Mouse (Mus musculus) myocyte (in vitro differentiated cells): ENCODE measurements around the gene Hid1. TPM values are rescaled to one million over a fixed set of nuclear protein-coding genes. Genes with fewer than 3 reads are reported as not detected.
"Not testable (repeated sequence)": the region's sequence is repeated elsewhere in the genome, so short reads cannot be mapped to it uniquely, and the experiment has no call there.

Source experiments
- H3K27me3 ChIP-seq: one replicate; pipeline ENCODE4 v1.6.1; 2011; ENCODE audit not compliant: control insufficient read depth, insufficient read depth, insufficient read length
- H3K36me3 ChIP-seq: one replicate; pipeline ENCODE4 v1.6.1; 2011; ENCODE audit not compliant: control insufficient read depth, insufficient read depth
- H3K4me2 ChIP-seq: one replicate; pipeline ENCODE4 v1.6.1; 2011; ENCODE audit warnings: low read depth, control low read depth
- H3K4me3 ChIP-seq: one replicate; pipeline ENCODE4 v1.5.1; 2011; ENCODE audit warnings: mild to moderate bottlenecking, control low read depth, moderate library complexity
- H3K79me2 ChIP-seq: one replicate; pipeline ENCODE4 v1.6.1; 2011; ENCODE audit not compliant: control insufficient read depth, insufficient read depth
- H3ac ChIP-seq: one replicate; pipeline ENCODE4 v1.6.1; 2011; ENCODE audit not compliant: control insufficient read depth, insufficient read length
- CEBPB ChIP-seq: IDR thresholded peaks from 2 replicates; pipeline ENCODE4 v1.6.1; 2011; ENCODE audit warnings: mild to moderate bottlenecking, moderate library complexity; ENCODE audit not compliant: poor library complexity, insufficient read depth, severe bottlenecking
- E2F4 ChIP-seq: IDR thresholded peaks from one replicate; pipeline ENCODE4 v1.6.1; 2011; ENCODE audit warnings: mild to moderate bottlenecking, control low read depth, moderate library complexity; ENCODE audit not compliant: insufficient read depth
- MAX ChIP-seq: IDR thresholded peaks from one replicate; pipeline ENCODE4 v1.6.1; 2011; ENCODE audit warnings: low read depth, mild to moderate bottlenecking, control low read depth
- MYOD1 ChIP-seq, 3 experiments: IDR thresholded peaks; one replicate each; pipeline ENCODE4 v1.6.1; 2011; ENCODE audit warnings: control low read depth in 2 of 3, low read depth in 2 of 3, mild to moderate bottlenecking in 2 of 3, moderate library complexity in 1 of 3; ENCODE audit not compliant: insufficient read length in 2 of 3, control insufficient read depth in 1 of 3
- MYOG ChIP-seq, 3 experiments: IDR thresholded peaks; one replicate each; pipeline ENCODE4 v1.6.1; 2011; ENCODE audit warnings: control low read depth in 2 of 3, low read depth in 2 of 3, mild to moderate bottlenecking in 2 of 3; ENCODE audit not compliant: insufficient read length in 2 of 3, control insufficient read depth in 1 of 3, insufficient read depth in 1 of 3
- POLR2A ChIP-seq: IDR thresholded peaks from one replicate; pipeline ENCODE4 v1.6.1; 2011; ENCODE audit warnings: low read depth, mild to moderate bottlenecking, control low read depth, moderate library complexity; ENCODE audit not compliant: insufficient read length
- POLR2AphosphoS2 ChIP-seq: IDR thresholded peaks from one replicate; pipeline ENCODE4 v1.6.1; 2011; ENCODE audit warnings: low read depth, control low read depth; ENCODE audit not compliant: insufficient read length
- REST ChIP-seq: IDR thresholded peaks from one replicate; pipeline ENCODE4 v1.6.1; 2011; ENCODE audit warnings: mild to moderate bottlenecking, control low read depth, moderate library complexity; ENCODE audit not compliant: insufficient read depth, insufficient read length
- SRF ChIP-seq: IDR thresholded peaks from one replicate; pipeline ENCODE4 v1.6.1; 2011; ENCODE audit warnings: low read depth; ENCODE audit not compliant: control insufficient read depth, insufficient read length
- TCF12 ChIP-seq: IDR thresholded peaks from one replicate; pipeline ENCODE4 v1.6.1; 2011; ENCODE audit warnings: mild to moderate bottlenecking, control low read depth; ENCODE audit not compliant: poor library complexity, insufficient read depth, severe bottlenecking
- TCF3 ChIP-seq: IDR thresholded peaks from one replicate; pipeline ENCODE4 v1.6.1; 2011; ENCODE audit warnings: low read depth, control low read depth; ENCODE audit not compliant: insufficient read length
- USF1 ChIP-seq: IDR thresholded peaks from one replicate; pipeline ENCODE4 v1.6.1; 2011; ENCODE audit warnings: low read depth, mild to moderate bottlenecking, control low read depth, moderate library complexity
- polyA plus RNA-seq: library from polyadenylated mRNA; unstranded; fragments of >200 nt; fragmentation: generic; extraction: Trizol; gene quantifications from one replicate; pipeline ENCODE4 v1.2.1, GENCODE M21; 2012; ENCODE audit warnings: missing spikeins

Hid1 gene
- polyA plus RNA-seq, 1 experiment: 63.1 TPM

DNA sequence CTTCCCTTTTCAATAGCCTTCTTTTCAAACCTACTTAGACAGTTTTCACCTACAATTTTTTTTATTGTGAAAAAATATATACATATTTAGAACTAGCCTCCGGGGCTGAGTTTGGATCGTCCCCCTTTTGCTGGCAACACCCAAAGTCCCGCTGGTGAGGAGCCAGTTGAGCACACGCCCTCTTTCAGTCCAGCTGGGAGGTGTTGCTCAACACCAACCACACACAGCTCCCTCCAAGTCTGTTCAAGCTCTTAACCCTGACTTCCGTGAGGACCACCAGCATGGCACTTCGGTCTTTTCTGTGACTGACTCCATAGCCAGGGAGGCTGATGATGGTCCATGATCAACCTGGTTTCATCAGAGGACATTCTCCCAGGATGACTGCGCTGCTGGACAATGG is 30.5 kb upstream of the Hid1 start:
- TF ChIP-seq REST: no peak
- TF ChIP-seq CEBPB: peak; percentile 66
- no peak for TF ChIP-seq MAX
- peak; percentile 47 for TF ChIP-seq POLR2AphosphoS2
- TF ChIP-seq SRF: no peak
- Histone ChIP-seq H3ac (no peak overlapping the region), H3K36me3 (peaks cover 7% of the 10 kb centered on the region)

DNA sequence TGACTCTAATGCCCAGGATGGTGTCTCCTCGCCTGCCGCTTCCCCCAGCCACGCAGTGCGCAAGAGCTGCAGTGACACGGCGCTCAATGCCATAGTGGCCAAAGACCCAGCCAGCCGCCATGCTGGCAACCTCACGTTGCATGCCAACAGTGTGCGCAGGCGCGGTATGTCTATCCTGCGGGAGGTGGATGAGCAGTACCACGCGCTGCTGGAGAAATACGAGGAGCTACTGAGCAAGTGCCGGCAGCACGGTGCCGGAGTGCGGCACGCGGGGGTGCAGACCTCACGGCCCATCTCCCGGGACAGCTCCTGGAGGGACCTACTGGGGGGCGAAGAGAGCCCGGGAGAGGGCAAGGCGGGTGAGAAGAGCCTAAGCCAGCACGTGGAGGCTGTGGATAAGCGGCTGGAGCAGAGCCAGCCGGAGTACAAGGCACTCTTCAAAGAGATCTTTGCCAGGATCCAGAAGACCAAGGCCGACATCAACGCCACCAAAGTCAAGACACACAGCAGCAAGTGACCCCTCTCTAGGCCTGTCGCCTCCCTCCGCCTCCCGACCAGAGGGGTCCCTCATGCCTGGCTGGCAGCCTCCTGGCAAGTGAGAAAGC is 26.3 kb upstream of the Hid1 start:
- H3K4me3 ChIP-seq: no peak overlapping the region
- peaks cover 13% of the 10 kb centered on the region for H3K36me3 ChIP-seq
- H3ac ChIP-seq: no peak overlapping the region
- TF ChIP-seq TCF12: no peak
- TF ChIP-seq MYOG (IDR thresholded peaks at IDR 0.05; ENCODE audit: control insufficient read depth in 1 of 3, insufficient read depth in 1 of 3, insufficient read length in 2 of 3, low read depth in 2 of 3): no peak
- no peak for TF ChIP-seq USF1
- TF ChIP-seq SRF: no peak
- TF ChIP-seq CEBPB: no peak
- TF ChIP-seq MAX: no peak
- TF ChIP-seq E2F4: no peak
- no peak for TF ChIP-seq POLR2AphosphoS2
- no peak for TF ChIP-seq REST
- TF ChIP-seq MYOD1 (IDR thresholded peaks at IDR 0.05; ENCODE audit: control insufficient read depth in 1 of 3, insufficient read length in 2 of 3, low read depth in 2 of 3): no peak
- TF ChIP-seq TCF3: no peak
- no peak overlapping the region for H3K4me2 ChIP-seq
- H3K27me3 ChIP-seq: no peaks in the 10 kb centered on the region
- H3K79me2 ChIP-seq: peaks cover 6% of the 10 kb centered on the region

More for the DNA sequence above, 30.5 kb upstream of the Hid1 start:
- Histone ChIP-seq H3K79me2 (no peaks in the 10 kb centered on the region), H3K4me3 (no peak overlapping the region), H3K27me3 (no peaks in the 10 kb centered on the region), H3K4me2 (no peak overlapping the region)

DNA sequence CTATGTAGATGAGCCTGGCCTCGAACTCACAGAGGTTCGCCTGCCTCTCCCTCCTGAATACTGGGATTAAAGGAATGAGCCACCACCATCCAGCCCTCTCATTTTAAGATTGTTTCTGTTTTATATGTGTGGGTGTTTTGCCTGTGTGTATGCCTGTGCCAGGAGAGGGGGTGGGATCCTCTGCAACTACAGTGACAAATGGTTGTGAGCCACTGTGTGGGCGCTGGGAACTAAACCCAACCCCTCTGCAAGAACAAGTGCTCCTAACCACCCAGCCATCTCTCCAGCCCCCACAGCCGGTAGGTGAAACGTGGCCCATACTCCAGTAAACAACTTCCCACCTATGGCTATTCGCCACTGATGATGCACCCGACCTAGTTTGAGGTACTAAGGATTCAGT is 23.8 kb upstream of the Hid1 start:
- H3ac ChIP-seq: no peak overlapping the region
- H3K27me3 ChIP-seq: no peaks in the 10 kb centered on the region
- H3K79me2 ChIP-seq: peaks cover 31% of the 10 kb centered on the region
- no peak overlapping the region for H3K4me3 ChIP-seq
- TF ChIP-seq POLR2A: no peak
- TF ChIP-seq MAX: no peak
- no peak for TF ChIP-seq MYOG (IDR thresholded peaks at IDR 0.05; ENCODE audit: control insufficient read depth in 1 of 3, insufficient read depth in 1 of 3, insufficient read length in 2 of 3, low read depth in 2 of 3)
- TF ChIP-seq USF1: no peak
- no peak for TF ChIP-seq TCF3
- no peak for TF ChIP-seq MYOD1 (IDR thresholded peaks at IDR 0.05; ENCODE audit: control insufficient read depth in 1 of 3, insufficient read length in 2 of 3, low read depth in 2 of 3)
- TF ChIP-seq SRF: no peak
- TF ChIP-seq CEBPB: no peak
- TF ChIP-seq TCF12: no peak
- no peak for TF ChIP-seq E2F4
- no peak for TF ChIP-seq REST
- TF ChIP-seq POLR2AphosphoS2: no peak
- H3K36me3 ChIP-seq: peaks cover 18% of the 10 kb centered on the region
- H3K4me2 ChIP-seq: no peak overlapping the region

DNA sequence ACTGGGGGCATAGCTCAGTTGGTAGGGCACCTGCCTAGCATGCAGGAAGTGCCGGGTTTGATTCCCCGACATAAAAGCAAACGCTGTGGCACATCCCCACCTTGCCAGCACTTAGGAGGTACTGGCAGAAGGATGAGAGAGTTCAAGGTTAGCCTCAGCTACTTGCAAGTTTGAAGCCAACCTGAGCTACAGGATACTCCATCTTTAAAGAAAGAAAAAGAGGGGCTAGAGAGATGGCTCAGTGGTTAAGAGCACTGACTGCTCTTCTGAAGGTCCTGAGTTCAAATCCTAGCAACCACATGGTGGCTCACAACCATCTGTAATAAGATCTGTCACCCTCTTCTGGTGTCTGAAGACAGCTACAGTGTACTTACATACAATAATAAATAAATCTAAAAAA is 19.3 kb upstream of the Hid1 start:
- H3K79me2 ChIP-seq: peaks cover 73% of the 10 kb centered on the region
- H3K4me3 ChIP-seq, H3K27me3 ChIP-seq, H3K4me2 ChIP-seq, H3ac ChIP-seq, H3K36me3 ChIP-seq: not testable (repeated sequence)

DNA sequence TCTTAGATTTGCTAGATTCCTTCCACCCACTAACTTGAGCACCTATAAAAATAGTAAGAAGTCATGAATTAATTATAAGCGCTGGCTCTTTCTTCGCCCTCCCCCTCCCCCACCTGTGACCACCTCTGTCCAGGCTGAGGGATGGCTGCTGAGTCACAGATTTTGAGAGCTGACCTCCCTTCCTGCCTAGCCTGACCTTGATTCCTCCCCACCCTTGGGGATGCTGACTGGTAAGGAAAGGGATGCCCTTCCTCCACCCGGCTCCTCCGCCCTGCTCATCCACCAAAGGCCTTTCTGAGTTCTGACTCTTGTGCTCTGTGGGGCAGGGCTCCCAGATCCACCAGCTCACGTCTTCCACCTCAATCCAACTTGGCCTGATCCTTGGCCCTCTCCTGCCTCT is 17.0 kb upstream of the Hid1 start:
- no peaks in the 10 kb centered on the region for H3K27me3 ChIP-seq
- TF ChIP-seq REST (no peak), MAX (no peak), MYOD1 (IDR thresholded peaks at IDR 0.05; ENCODE audit: control insufficient read depth in 1 of 3, insufficient read length in 2 of 3, low read depth in 2 of 3) (no peak)
- H3K36me3 ChIP-seq: peaks cover 8% of the 10 kb centered on the region
- peaks cover 73% of the 10 kb centered on the region for H3K79me2 ChIP-seq
- peak overlapping the region; percentile 71 for H3K4me3 ChIP-seq
- H3K4me2 ChIP-seq: peak overlapping the region; percentile 66
- no peak overlapping the region for H3ac ChIP-seq
